Mouse (Mus musculus) kidney, postnatal 36 days (tissue): ENCODE measurements around the gene Cwc22.
"Not testable (repeated sequence)": the region's sequence is repeated elsewhere in the genome, so short reads cannot be mapped to it uniquely, and the experiment has no call there.

ENCODE experiments used
- DNase-seq, 2 experiments: peaks; one replicate each; pipeline ENCODE4 v3.0.0; 2021 to 2022; ENCODE audit warnings: mixed read lengths in 2 of 2

Cwc22 gene

DNA sequence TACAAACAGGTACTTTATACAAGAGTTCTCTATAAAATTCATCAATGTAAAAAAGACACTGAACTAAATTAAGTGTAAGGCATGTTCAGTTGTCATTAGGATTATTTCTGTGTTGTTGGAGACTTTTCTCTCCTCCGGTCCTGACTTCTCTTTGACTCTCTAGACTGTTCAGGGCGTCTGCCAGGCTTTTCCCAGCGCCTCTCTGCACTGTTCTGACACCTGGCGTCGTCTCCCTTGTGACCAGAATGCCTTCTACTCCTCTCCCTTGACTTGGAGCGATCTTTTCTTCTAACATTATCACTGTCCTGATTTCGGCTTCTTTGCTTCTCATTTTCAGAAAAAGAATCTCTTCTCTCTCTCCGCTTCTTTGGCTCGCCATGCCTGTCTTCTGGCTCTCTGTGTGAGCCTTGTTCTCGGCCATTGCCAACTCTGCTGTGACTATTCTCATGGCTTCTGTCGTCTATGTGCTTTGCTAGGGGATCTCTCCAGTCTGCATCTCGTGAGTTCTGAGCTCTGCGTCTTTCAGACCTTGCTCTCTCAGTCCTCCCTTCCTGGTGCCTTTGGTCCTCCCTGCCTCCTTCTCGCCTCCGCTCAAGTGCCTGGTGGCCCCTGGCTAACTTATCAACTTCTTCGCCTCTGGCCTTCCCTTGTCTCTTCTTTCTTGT, 50.1 kb downstream of the Cwc22 start:
- not testable (repeated sequence) for DNase-seq

DNA sequence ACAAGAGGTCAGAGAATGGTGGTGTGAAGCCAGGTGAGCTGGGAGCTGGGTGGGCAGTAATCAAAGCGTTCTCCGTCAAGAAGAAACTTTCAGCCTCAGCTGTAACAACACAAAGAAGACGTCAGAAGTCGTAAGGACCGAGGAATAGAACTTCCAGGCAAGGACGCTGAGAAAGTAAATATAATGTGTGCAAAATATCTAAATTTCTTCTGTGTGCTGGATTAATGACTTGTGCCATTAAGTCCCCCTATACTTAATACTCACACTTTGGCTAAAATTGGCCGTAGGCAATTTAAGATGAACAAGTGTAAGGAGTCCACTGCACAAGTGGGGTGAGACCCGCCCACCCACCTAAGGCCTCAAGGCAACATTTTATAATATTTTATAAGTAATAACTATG, 51.3 kb downstream of the Cwc22 start:
- no peak for DNase-seq

DNA sequence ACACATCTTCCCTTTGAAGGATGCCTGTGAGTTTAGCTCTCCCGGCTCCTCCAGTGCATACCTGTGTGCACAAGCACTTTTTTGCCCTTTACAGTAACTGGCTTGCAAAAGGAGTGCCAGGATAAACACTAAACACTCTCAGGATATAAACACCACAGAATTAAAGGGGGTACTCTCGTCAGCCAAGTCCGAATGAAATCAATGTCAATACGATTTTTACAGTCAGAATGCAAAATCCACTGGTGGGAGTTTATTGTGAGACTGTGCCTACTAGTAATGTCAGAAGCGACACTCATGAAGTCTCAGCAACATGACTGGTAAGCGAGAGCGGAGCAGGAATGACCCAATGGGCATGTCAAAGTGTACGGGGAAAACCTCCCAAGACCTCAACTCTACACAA, 52.7 kb downstream of the Cwc22 start:
- DNase-seq: no peak

DNA sequence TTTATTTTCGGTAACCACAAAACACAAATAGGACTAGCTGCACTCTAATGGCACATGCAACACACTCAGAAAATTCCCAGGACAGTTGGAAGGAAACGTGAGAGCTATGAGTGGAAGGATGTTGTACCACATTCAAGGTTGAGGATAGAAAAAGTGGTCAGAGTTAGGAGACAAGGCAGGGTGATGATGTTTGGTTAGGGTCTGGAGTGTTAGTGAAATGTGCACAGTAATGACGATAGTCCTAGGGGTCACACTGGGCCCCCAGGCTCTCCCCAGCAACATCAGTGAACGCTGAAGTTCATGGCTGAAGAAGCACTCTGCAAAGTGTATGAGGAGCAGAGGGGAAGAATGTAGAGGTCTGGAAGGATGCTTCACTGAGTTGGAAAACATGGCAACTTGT, 53.6 kb downstream of the Cwc22 start:
- DNase-seq: no peak

DNA sequence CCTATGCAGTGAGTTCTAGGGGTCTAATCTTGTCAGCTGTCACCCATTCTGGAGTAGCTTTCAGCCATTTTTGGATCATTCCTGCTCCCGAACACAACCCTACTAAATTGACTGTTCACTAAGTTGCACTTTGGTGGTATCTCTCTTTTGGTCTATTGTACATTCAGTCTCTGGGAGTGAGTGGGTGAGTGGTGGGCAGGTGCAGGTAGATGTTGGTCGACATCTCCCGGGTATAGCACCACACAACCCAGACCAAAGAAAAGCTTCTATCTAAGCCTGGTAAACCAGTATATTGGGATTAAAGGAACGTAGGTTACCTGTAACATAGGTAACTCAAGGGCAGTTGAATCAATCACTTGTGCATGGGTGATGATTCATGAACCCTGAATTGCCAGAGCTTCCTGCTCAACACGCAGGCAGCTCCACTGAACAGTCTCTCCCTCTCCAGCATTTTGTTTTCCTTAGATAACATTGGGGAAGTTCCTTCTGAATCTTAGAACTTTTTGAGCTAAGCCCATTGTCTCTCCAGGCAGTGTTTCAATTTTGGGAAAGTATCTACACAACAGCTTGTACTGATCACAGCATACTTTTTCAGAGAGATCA, 55.2 kb downstream of the Cwc22 start:
- DNase-seq: no peak

DNA sequence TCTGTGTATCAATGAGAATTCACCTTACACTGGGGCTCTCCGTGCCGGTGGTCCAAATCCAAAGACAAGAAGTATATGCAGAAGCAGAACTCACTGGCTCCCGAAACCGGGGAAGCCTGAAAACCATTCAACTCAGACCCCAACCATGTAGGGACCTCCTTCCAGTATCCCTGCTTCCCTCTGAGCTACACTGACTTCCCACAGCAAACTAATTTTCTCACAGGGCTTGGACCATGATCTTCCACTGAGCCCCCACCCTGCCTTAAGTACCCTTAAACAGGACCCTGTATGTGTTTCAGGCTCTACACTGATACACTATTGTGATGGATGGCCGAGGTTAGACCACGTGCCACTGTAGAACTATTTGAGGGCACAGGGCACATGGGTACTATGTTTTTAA, 56.2 kb downstream of the Cwc22 start:
- DNase-seq: no peak

DNA sequence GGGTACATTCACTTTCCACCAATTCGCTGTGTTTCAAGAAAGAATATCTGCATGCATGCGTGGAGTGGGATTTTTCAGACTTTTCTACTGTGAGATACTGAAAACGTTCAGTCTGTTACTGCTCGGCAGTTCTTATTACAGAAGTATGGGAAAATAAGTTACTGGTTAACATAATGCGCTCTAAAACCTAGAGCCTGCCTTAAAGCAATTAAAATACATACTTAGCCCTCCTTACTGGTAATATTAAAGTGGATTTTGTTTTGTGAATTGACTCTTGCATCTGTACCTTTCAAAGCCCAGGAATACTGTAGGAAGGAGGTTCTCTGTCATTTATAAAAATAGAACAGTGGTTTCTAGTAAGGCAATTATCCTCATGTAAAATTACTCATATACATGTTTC, 56.8 kb downstream of the Cwc22 start:
- DNase-seq: no peak

DNA sequence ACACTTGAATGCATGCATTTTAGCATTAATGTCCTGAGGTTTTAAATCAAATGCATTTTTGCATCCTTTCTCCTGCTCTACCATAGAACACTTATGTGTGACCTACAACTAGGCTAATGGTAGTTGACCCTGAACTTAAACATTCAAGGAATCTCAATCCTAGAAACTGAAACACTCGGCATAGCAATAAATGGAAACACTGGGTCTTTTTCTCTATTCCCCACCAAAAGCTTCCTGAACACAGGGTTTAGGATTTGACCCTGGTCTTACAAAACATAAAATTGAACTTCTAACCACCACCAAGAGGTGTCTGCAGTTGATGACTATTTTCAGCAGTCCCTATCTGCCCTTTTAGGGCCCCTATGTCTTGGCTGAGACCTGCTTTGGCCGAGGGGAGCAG, 57.3 kb downstream of the Cwc22 start:
- DNase-seq: no peak

DNA sequence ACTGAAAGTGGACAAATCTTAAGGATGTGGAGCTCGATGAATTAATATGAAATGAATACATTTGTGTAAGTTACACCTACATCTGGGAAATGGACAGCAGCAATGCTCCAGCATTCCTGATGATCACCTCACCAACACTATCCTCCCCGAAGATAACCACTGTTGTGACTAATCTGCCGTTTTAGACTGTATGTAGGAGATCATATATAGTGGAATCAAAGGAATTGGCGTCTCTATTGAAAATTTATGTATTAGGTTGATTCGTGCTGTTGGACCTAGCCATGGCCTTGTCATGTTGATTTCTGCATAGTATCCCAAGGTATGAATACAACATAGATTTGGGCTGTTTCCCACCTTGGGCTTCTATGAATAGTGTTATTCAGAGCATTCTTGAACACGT, 58.1 kb downstream of the Cwc22 start:
- no peak for DNase-seq

DNA sequence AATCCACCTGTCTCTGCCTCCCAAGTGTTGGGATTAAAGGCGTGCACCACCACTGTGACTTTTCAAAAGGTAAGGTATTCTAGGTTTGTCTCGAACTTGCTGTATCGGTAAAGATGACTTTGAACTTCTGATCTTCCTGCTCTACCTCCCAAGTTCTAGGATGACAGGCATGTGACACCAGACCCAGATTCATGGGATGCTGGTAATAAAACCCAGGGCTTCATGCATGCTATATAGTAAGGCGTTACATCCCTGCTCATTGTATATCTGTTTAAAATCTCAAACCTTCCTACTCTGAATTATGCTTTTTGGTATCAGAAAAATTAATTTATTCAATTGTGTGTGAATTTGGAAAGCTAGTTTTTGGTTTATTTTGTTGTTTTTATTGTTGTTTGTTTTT, 59.0 kb downstream of the Cwc22 start:
- no peak for DNase-seq

DNA sequence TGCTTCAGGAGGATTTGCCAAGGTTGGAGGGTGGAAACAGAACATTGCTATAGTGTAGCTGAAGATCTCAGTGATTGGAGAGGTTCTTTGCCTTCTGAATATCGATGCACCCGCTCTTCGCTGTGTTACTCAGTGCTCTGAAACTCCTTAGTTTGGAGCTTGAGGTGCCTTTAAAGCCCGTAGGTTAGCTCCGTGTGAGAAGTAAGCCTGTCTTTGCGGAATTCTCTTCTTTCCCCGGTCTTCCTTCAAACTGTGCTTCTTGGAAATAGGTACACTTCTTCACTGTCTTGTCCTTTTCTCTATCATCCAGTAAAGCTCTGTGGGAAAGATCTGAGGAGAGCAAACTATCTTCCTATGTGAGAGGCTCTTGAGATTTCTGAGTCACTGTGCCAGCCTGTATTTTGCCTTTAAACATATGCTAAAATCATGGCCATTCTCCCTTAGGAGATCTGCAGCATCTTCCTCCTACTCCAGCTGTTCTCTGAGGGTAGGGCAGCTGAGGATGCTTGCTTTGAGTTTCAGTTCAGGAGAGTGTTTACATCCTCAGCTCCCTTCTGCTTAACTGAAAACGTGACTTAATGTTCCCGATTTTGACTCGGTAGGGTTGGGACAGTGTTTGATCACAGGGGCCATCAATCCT, 60.6 kb downstream of the Cwc22 start:
- DNase-seq: no peak

DNA sequence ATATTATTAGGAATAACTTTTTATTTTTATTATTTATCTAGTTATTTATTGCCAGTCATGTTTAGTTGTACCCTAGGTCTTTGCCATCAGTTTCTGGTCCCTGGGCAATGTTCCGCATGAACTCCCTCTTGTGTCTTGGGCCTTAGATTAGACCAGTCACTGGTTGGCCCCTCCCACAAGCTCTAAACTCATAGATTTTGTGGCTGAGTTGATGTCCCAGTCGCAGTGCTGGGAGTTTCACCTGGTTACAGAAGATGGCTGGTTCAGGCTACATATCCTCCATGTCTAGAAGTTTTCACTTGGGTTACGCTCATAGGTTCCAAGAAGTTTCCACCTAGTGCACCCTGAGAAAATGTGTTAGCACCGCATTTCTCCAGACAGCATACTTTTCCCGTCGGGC, 61.1 kb downstream of the Cwc22 start:
- no peak for DNase-seq

DNA sequence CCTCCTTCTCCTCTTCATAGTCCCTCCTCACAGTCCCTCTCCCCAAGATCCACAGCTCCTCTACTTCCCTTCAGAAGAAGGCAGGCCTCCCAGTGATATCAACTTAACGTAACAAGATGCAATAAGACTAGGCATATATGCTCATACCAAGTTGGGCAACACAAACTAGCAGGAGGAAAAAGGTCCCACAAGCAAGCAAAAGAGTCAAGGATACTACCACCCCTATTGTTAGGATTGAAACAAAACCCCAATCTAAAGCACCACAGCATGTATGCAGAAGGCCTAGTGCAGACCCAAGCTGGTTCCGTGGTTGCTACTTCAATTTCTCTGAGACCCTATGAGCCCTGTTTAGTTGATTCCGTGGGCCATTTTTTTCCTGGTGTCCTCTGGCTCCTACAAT, 61.7 kb downstream of the Cwc22 start:
- no peak for DNase-seq

DNA sequence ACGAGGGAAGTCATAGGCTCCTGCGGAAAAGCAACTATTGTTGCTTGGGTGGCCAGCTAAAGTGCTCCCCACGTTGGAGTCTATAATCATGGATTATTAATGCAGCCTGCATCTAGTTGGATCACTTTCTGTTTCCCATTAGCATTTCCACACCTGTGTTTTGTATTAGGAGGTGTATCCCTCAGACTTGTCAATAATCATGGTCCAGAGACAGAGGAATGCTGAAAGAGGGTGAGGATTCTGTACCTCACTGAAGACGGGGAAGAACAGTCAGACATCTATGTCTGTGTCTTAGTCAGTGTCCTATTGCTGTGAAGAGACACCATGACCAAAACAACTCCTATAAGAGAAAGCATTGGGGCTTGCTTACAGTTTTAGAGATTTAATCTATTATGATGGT, 63.2 kb downstream of the Cwc22 start:
- no peak for DNase-seq

DNA sequence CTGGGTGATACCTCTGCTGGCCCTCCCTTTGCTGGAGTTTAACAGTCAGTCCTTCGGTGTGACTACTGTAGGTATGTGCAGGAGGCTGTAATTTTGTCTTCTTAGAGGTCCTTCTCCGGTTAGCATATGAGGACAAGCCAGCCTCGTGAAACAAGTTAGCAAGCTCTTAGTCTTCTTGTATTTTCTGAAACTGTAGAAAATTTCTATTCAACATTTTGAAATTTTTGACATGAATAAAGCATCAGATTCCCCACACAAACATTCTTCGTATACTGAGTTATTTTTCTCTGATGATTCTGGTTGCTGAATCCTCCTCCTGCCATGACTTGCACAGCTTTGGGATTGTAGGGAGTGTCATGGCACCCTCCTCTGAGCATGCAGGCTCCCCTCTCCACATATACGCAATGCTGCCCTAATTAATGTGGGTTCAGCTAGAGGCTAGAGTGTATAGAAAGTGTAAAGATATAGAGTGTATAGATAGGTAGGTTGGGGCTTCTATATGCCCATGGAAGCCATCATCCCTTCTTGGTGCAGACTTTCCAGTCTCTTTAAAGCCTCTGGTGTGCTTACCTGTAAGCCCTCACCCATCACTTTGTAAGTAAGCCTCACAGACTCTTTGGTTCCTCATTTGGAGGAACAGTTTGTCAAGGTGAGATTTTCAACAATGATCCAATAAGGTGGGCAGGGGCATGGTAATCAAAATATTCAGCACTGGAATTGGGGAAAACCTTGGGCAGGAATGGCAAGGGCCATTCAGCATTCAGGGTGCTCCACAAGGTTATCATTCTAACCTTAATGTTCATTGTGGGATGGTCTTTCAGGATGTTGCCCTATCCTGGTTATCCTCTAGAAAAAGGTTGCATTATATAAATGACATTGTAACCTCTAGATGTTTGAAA, 64.6 kb downstream of the Cwc22 start:
- no peak for DNase-seq

DNA sequence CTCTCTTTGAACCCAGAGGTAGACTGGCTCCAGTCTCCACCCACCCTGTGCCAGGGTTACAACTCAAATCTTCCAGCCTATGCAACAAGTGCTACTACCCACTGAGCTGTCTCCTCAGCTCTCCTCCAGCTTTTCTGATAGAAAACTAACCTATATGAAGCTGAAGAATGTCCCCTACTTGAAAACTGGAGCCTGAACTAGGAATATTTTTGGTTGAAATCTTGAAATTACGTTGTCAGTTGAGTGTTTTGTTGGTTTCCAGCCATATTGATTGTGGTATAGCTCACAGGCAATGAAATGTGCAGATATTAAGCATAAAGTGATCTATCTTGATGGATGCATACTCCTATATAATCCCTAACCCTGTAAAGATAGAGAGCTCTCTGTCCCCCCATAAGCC, 65.8 kb downstream of the Cwc22 start:
- no peak for DNase-seq

DNA sequence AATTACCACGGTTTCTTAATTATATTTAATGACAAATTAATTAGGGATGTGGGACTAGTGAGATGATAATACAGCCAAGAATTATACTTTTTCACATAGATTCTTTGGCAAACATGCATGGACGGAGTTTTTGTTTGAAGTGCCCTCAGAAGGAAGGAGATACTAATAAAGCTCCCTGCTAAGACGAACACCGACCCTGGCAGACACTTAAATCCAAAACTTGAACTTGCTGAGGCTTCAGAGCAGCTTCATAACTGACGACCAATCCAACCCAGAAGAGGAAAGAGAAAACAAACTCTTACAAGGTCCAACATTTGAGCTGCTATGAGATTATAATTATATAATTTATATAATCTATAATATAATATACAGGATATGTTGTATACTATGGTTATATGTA, 66.4 kb downstream of the Cwc22 start:
- DNase-seq: no peak

DNA sequence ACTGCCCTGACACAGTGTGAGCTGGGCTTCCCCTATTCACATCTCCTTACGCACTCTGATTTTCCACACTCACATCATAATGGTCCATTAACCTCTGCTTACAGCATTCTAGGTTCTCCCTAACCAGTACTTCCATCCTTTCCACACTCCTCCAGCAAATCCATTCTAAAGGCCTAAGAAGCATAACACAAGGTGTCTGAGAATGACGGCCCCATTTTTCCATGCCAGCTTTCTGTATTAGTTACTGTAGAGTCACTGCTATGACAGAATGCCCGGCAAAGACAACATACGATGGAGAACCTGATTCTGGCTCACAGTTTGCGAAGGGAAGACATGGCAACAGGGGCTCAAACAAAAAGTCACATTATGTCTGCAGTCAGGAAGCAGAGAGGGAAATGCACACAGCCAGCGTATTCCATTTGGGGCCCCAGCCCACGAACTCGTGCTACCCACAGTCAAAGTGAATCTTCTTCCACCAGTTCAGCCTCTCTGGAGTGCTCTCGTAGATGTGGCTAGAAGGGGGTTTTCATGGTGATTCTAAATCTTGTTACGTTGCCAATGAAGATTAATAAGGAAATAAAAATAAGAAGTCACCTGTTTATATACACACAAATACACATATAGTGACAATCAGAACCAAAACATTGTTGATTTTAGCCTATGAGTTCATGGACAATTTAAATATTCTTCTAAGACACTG, 68.9 kb downstream of the Cwc22 start:
- no peak for DNase-seq

DNA sequence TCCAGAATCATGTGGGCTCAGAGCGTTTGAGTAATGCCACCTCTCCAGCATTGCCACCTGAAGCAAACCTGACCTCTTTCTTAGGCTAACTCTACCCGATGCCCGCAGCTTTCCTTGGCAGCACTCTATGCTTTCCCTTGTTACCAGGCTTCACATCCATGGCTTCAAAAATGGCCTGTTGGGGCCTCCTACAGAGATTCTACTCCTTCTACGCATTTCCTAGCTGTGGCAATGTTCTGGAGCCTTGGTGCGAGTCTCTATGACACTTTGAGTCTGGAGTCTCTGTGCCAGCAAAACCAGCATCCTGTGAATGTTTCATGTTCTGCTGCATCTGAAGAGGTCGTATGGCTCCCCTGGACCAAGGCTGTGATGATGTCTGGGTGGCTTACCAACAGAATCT, 69.8 kb downstream of the Cwc22 start:
- no peak for DNase-seq

DNA sequence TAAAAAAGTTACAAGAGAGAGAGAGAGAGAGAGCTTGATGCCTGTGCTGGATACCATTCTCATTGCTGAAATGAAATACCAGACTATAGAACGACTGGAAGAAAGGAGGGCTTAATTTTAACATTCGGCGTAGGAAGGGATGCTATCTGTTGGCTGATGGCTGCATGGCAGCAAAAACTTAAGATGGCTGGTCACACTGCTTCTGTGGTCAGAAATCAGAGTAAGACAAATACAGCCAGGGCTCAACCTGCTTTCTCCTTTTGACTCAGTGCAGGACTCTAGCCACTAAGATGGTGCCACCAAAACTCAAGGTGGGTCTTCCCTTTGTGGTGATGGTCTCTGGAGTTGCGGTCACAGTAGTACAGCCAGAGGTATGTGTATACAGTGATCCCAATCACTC, 70.7 kb downstream of the Cwc22 start:
- no peak for DNase-seq

DNA sequence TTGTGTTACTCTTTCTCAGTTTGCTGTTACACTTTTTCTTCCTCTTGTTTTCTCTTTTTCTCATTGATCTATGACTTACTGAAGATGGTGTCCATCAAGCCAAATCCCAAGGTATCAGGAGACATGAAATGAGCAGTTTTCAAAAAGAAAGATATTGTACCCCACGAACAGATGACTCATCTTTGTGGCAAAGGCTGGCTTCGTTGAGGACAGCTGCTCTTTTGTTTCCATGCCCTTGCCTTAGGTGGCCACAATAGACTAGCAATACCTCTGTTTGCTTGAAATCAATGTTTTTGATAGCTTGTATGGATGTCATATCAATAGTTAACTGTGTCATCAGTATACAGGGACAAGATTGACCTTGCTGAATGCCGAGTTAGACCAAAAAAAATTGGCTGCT, 71.5 kb downstream of the Cwc22 start:
- DNase-seq: no peak

DNA sequence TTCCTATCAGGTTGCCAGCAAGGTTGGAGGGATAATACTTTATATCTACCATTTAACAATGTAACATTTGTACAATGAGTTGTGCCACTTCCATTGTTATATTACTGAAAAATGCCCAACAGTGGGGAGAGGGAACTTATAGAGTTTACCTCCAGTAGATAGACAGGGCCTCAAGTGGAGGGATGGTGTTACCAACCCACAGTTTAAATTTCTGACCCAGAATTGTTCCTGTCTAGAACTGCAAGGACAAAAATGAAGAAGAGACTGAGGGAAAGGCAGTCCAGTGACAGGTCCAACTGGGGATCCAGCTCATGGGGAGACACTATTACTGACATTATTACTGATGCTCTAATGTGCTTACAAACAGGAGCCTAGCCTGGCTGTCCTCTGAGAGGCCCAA, 72.4 kb downstream of the Cwc22 start:
- DNase-seq: no peak

DNA sequence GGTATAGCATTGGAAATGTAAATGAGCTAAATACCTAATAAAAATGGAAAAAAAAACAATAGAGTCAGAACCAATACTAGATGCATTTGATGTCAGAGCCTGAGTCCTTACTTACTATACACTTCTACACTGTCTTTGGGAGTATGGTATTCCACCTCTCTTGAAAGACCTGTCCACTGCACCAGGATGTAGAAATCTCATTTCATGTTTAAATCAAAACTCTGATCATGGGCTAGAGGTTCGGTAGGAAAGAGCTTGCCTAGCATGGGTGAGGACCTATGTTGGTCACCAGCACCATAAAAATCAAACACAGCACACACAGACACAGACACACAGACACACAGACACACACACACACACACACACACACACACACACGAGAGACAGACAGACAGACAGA, 73.5 kb downstream of the Cwc22 start:
- DNase-seq: no peak
